Mouse (Mus musculus) megakaryocyte progenitor cell, adult 5-6 weeks (primary cell): Measurements from ENCODE around the gene Tnrc6a. TPM values are rescaled to one million over a fixed set of nuclear protein-coding genes. Genes with fewer than 3 reads are reported as not detected.

ENCODE experiments used
- ATAC-seq: replicated peaks from 2 replicates; pipeline ENCODE4 v1.8.0; 2016; ENCODE audit warnings: mild to moderate bottlenecking, moderate TSS enrichment, inconsistent platforms; ENCODE audit not compliant: poor library complexity
- total RNA-seq, 2 experiments: library from RNA; stranded (forward) in 1 of 2; stranded (reverse) in 1 of 2; fragments of 157-497, 149-512 nt in 1 of 2; fragments of 200-1000 nt in 1 of 2; gene quantifications; 2 replicates each; pipeline versions ENCODE4 v1.2.3 to v1.2.4; 2015 to 2017

The Tnrc6a gene
- total RNA-seq, 2 experiments from 2014 or later = 20.2 to 29.3 TPM

DNA sequence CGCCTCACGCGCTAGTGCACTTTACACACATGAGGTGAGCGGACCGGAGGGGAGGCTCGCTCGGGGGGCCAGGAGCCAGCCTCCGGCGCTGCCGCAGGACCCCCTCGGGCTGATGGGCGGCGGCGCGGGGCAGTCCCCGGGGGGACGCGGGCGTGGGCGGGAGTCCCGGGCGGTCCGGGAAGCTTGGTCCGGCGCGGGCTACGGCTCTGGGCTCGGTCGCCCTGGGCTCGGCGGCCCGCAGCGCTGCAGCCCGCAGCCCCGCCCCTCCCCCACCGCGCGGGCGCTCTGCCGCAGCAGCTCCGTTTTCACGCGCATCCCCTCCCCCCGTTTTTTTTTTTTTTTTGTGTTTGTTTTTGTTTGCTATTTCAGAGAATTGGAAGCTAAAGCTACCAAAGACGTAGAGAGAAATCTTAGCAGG, 623 bp downstream of the Tnrc6a start:
- ATAC-seq = no peak

GRCm38 (mm10) chr7:123124735-123125181, 1.1 kb downstream of the Tnrc6a start:
- ATAC-seq = no peak

- ATAC-seq = no peak
These were observed 2.4 kb downstream of the Tnrc6a start for GRCm38 (mm10) chr7:123126056-123126455.

DNA sequence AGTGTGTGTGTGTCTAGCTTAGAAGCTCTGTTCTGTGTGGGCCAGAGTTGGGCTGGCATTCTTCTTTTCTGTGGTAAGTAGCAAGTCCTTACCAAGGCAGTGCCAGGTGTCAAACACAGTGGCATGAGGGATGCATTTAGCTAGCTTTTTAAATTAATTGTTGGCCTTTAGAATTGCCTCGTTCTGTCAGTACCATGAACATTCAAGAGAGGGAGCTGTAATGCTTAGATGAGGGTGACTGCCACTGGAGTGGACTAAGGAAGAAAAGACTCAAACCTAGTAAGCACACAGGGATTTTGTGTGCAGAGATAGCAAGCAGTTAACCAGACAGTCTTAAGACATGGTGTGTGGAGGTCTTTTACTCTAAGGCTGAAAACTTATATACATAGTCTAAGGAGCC, 3.6 kb downstream of the Tnrc6a start:
- ATAC-seq = peak; percentile 32

- ATAC-seq = no peak
These were observed 4.3 kb downstream of the Tnrc6a start for GRCm38 (mm10) chr7:123127981-123128380.

GRCm38 (mm10) chr7:123129061-123129460, 5.4 kb downstream of the Tnrc6a start:
- ATAC-seq = no peak

- no peak for ATAC-seq
These were observed 6.5 kb downstream of the Tnrc6a start for GRCm38 (mm10) chr7:123130198-123130597.

DNA sequence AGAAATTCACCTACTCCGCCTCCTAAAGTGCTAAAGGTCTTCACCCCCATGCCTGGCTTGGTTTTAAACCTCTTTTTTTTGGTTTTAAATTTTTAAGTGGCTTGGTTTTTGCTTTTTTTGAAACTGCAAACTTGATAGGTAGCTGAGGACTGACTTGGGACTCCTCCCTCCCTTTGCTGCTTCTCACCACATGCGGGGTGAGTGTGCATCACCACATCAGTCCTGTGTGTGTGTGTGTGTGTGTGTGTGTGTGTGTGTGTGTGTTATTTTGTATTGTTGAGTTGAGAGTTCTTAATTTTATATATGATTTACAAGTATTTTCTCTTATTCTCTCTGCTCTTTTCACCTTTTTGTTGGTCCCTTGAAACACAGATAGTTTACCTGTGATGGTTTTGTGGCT, 8.7 kb downstream of the Tnrc6a start:
- no peak for ATAC-seq

- 0 out of 2 replicates have a peak, but pooled peaks have one; percentile 11 for ATAC-seq
These were observed 11.2 kb downstream of the Tnrc6a start for GRCm38 (mm10) chr7:123134876-123135275.

DNA sequence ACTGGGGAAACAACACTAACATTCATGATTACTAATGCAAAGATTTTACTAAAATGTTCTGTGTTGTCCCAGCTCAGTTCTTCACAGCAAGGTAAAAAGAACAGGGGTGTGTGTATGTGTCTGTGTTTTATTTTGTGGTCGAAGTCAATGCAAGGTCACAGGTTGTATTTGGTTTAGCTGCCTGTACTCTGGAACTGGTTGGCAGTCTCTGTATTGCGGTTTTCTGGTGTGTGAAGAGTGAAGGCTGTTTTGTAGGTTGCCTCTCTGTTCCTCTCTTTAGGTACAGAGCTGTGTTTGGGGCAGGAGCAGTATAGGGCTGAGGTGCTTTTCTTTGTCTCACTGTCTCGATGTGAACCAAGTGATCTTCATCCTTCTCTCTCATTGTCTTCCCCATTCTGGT, 12.0 kb downstream of the Tnrc6a start:
- no peak for ATAC-seq

GRCm38 (mm10) chr7:123138001-123138400, 14.3 kb downstream of the Tnrc6a start:
- ATAC-seq = no peak

DNA sequence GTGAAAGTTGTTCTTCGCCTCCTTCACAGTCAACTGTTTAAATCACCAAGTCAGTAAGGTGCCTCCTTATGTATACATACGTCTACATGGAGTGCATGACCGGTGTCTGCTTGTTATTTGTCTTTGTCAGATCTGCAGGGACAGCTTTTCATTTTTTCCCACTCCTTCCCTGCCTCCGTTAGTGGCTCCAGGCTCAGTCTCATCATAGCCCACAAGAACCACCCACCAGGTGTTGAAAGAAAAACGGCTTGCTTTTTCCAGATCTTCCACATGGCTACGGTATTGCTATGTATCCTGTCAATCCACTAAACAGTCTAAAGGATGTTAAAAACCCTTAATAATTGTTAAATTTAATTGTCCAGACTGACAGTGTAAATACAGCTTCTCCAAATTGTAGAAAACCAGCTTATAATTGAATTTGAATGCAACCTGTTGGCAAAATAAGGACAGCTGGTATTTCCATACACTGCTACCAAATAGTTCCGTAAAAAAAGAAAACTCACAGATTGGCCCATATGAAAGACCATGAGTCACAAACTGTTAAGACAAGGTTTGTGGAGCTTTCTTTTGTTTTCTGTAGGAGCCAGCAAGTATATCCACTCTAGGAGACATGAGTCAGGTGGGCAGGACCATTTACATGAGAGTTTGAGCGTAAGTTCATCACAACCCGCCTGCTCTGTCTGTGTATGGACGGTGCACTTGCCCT, 22.6 kb downstream of the Tnrc6a start:
- ATAC-seq = no peak

DNA sequence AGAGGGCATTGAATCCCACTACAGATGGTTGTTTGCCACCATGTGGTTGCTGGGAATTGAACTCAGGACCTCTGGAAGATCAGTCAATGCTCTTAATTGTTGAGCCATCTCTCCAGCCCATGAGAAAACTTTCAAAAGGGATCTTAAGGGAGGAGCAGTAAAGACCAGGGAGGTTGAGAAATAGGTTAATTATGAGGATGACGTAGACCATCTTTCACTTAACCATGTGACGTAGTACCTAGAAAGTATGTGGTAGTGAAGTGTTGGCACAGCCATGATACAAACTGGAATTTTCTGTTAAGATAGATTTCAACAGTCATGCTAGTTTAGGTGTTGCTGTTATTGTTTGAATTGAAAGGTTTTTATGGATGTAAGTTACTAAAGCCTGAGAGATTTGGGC, 24.1 kb downstream of the Tnrc6a start:
- peak; percentile 47; the same call in 1 of the 2 replicates for ATAC-seq

GRCm38 (mm10) chr7:123148935-123149334, 25.2 kb downstream of the Tnrc6a start:
- peak; percentile 96 for ATAC-seq

GRCm38 (mm10) chr7:123162346-123162745, 38.7 kb downstream of the Tnrc6a start:
- peak; percentile 98 for ATAC-seq

DNA sequence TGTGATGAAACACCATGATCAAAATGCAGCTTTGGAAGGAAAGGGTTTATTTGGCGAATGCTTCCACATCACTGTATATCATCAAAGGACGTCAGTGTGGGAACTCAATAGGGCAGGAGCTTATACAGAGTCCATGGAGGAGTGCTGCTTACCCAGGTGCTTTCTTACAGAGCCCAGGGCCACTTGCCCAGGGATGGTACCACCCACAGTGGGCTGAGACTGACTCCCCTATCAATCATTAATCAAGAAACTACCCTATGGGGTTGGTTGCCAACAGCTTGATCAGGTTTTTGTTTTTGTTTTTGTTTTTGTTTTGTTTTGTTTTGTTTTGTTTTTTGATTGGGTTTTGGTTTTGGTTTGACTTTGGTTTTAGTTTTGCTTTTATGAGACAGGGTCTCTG, 43.8 kb downstream of the Tnrc6a start:
- ATAC-seq = no peak

DNA sequence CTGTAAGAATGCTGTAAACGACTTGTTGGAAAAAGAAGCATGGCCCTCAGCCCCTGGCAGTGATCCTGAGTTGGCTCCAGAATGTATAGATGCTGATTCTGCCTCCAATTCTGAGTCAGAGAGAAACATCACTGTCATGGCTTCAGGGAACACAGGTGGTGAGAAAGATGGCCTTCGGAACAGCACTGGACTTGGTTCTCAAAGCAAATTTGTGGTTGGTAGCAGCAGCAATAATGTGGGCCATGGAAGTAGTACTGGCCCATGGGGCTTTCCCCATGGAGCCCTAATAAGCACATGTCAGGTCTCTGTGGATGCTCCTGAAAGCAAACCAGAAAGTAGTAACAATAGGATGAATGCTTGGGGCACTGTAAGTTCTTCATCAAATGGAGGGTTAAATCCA, 45.9 kb downstream of the Tnrc6a start:
- ATAC-seq = no peak

DNA sequence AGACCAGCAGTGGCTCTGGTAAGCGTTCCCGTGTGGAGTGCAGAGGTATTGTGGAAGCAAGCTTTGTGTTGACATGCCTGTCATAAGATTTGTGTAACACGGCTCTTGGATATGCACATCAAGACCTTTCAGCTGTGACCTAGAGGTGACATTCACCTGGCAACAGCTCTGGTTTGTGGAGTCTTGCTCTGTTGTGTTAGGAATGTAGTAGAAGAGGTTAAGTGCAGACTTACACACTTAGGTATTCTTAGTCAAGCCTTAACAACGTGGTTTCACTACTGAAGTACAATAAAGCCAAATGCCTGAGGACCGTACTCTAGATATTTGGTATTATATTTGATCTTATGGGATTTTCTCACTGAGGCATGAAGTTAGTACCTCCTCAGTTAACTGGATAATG, 48.4 kb downstream of the Tnrc6a start:
- no peak for ATAC-seq

- no peak for ATAC-seq
These were observed 53.5 kb downstream of the Tnrc6a start for GRCm38 (mm10) chr7:123177215-123177614.

DNA sequence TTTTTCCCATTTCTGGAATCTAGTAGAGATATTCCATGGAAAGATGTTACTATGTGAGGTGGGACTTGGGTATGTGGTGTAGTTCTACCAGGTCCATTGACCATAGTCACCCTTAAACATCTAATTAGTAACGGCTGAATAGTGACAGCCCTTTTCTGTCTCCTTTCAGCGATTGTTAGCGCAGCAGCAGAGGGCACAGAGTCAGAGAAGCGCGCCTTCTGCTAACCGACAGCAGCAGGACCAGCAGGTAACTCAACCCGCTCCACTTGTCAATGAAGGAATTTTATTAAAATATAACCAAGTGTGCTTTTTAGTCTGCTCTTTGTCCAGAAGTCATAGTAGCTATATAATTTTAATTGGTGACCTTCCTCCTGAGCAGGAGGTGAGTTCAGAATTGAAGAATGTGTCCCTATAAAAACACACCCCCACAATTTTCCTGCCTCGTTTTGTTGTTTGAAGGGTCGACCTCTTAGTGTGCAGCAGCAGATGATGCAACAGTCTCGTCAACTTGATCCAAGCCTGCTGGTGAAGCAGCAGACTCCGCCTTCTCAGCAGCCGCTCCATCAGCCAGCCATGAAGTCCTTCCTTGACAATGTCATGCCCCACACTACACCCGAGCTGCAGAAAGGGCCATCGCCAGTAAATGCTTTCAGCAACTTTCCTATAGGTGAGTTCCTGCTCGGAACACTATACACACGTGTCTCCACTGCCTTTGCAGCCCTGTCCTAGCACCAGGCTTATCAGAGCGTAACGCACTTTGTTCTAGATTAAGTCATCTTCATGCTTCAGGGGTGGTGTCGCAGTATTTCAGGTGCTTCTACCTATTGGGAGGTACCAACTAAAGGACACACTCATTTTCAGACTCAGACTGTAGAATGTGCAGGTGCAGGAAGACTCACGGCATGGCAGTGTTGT, 58.4 kb downstream of the Tnrc6a start:
- ATAC-seq = no peak

GRCm38 (mm10) chr7:123184891-123185290, 61.2 kb downstream of the Tnrc6a start:
- no peak for ATAC-seq

DNA sequence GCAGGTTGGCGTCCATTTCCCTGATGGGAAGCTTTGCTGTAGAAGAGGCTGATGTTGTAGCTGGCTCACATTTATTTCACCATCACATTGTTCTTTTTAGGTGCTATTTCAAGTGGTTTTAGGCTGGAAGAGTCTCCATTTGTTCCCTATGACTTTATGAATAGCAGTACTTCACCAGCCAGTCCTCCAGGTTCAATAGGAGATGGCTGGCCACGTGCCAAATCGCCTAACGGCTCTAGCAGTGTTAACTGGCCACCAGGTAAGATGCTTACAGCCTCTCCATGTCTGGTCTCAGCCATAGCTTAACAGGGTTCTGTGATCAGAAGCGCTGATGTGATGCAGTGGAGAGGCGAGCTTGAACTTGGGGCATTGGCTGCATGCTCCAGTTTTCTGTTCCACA, 62.8 kb downstream of the Tnrc6a start:
- ATAC-seq = no peak
